Mouse (Mus musculus) layer of hippocampus, adult 6 months (tissue): ENCODE results near the gene Uap1. TPM values are rescaled to one million over a fixed set of nuclear protein-coding genes. Genes with fewer than 3 reads are reported as not detected.

Experiments
- long read RNA-seq, 2 experiments: library from polyadenylated mRNA; unstranded; transcript quantifications; one replicate each; pipeline ENCODE4 v2.0.0; 2019 to 2020
- polyA plus RNA-seq: library from polyadenylated mRNA; unstranded; fragments of <200 nt; fragmentation: Nextera tagmentation; gene quantifications from 2 replicates; pipeline ENCODE4 v1.2.3, GENCODE M21; 2021

Uap1 gene
- 19.7 and 26.2 TPM in 2 replicates for polyA plus RNA-seq
- long read RNA-seq, experiment 1, transcript Uap1-203 (11 exons, 2,287 nt): minor isoform, 6 of 73 reads
- long read RNA-seq, experiment 1, transcript Uap1-202 (10 exons, 2,311 nt): major isoform, 43 of 73 reads
- long read RNA-seq, experiment 1, partial matches to known transcripts: 15 of 73 reads
- long read RNA-seq, experiment 1, other reads (novel, unspliced or antisense): 5 of 73 reads
- long read RNA-seq, experiment 2, transcript Uap1-202 (10 exons, 2,311 nt): major isoform, 175 of 231 reads
- long read RNA-seq, experiment 2, transcript Uap1-203 (11 exons, 2,287 nt): minor isoform, 31 of 231 reads
- long read RNA-seq, experiment 2, transcript Uap1-201 (11 exons, 2,283 nt): minor isoform, 11 of 231 reads
- long read RNA-seq, experiment 2, partial matches to known transcripts: 7 of 231 reads
- long read RNA-seq, experiment 2, other reads (novel, unspliced or antisense): 7 of 231 reads

DNA sequence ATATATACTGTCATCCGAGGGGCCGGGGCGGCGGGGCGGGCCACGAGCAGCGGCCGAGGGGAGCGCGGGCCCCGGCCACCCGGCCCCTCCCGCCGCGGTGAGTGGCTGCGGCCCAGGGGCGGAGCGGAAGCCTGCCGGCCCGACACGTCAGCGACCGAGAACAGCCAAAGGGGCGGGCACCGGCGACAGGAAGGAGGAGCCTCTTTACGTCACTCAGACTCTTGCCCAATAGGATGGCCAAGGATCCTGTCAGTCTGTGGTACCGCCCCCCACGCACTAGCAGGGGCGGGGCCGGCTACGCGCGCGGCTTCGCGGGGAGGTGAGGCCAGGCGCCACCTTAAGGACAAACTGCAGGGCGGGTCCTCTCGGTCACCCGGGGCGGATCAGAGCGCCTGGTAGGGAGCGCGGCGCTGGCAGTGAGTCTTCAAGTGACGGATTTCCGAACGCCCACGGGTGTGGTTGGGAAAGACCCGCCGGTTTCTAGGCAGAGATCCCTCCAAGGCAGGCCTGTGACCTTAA, at the start of gene Uap1:
Uap1 (minus strand) TSS at position 144 of the 519 bp plus-strand sequence.

DNA sequence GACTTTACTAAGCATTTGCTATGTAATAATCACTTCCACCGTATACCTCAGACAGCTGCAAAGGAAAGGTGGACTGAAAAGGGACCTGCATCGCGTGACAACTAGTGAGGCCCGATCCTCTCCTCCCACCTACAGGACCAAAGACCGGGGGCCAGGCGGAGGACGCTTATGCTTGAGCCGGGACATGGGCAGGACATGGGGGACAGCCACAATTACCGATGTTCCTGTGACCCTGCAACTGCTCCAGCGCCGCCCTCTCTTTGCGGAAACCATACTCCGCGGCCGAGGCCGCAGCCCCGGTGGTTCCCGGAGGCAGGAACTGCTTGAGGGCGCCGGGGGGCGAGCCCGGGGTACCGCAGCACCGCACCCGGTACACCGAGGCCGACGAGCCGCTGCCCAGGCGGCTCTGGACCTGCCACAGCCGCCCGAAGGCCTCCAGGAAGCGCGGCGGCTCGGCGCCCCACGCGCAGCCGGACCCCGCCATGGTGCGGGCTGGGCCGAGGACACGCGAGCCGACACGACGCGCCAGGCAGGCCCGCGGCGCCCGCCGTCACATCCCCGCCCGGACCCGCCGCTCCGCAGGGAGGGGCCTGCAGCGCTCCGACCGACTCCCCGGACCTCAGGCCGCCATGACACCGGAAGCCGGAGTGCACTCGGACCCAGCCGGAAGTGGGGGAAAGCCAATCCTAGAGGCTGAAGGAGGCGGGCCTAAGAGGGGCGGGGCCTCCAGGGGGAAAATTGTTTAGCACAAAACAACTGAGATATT, 40.2 kb upstream of the Uap1 start, which contains the start of gene Uhmk1:
Uhmk1 (minus strand) TSS at position 641 of the 766 bp plus-strand sequence.

DNA sequence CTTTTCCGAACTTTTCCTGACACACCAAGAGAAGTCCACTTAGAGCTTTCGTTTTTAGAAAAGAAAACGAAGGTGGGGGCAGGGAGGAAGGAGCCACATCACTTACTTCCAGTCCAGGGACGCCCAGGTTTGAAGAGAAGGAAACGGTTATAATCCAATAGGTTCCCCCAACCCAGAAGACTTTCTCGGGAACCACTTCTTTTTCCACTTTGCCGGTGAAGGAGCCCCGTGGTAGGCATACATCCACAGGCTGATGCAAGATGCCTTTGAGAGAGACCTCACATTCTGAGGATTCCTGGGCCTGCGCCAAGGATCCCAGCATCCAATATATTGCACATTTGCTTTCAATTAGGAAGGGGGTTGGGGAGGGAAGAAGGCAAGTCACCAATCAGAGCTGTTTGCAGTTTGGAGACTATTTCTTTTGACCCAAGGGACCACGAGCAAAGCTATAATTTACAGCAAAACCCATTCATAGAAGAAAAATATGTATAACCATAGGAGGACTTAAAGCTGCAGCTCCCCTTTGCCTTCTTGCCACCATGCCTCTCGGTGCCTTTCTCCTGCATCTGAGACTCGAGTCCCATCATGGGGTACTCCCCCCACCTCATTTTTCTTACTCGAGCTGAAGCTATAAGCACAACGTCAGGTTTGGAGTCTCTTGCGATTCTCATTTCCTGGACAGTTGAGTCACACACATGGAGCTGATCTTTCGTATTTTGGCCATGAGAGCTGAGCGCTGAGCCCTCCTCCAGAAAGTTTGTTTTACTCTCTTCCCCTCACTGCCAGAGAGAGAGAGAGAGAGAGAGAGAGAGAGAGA, 64.0 kb downstream of the Uap1 start, which contains the start of gene Ddr2:
Ddr2 (minus strand) TSS at position 247 of the 817 bp plus-strand sequence.

Other genes with a start within 250 kb of the Uap1 start
- 3.2 and 4.1 TPM in 2 replicates for gene Ccdc190, start 246.3 kb downstream of the Uap1 start, polyA plus RNA-seq
- gene Hsd17b7, start 205.7 kb downstream of the Uap1 start, polyA plus RNA-seq: 11.9 TPM in 2 replicates
- 8.6 and 9.1 TPM in 2 replicates for gene Ddr2, start 64.2 kb downstream of the Uap1 start, polyA plus RNA-seq
- 18.7 and 22.4 TPM in 2 replicates for gene Uhmk1, start 40.4 kb upstream of the Uap1 start, polyA plus RNA-seq
- not detected in 2 replicates for gene Sh2d1b2, start 57.8 kb upstream of the Uap1 start, polyA plus RNA-seq
- not detected in 2 replicates for gene Sh2d1b1, start 102.4 kb upstream of the Uap1 start, polyA plus RNA-seq
- gene Gm7694, start 131.4 kb upstream of the Uap1 start, polyA plus RNA-seq: 0.90 and 1.1 TPM in 2 replicates
- not detected in 2 replicates for gene Spata46, start 133.8 kb upstream of the Uap1 start, polyA plus RNA-seq